Mouse (Mus musculus) layer of hippocampus, adult 2 months (tissue): Measurements from ENCODE around the gene Ctxn1. TPM values are rescaled to one million over a fixed set of nuclear protein-coding genes. Genes with fewer than 3 reads are reported as not detected.
A peak's percentile ranks its signal among the peaks of the same experiment; 100 is the strongest.

Experiments
- DNase-seq, 2 experiments: peaks; one replicate each; pipeline ENCODE4 v3.0.0; 2022; ENCODE audit warnings: low spot score in 2 of 2
- H3K27ac ChIP-seq: fragments of 200-600 bp; 2 replicates; pipeline ENCODE4 v1.8.1; 2022
- H3K4me3 ChIP-seq: fragments of 200-600 bp; 2 replicates; pipeline ENCODE4 v1.8.1; 2022; ENCODE audit warnings: mild to moderate bottlenecking
- CTCF ChIP-seq: fragments of 200-600 bp; conservative IDR thresholded peaks from 2 replicates; pipeline ENCODE4 v1.8.1; 2022; ENCODE audit warnings: antibody characterized with exemption, mild to moderate bottlenecking, moderate library complexity
- total RNA-seq, 2 experiments: library from RNA; stranded (reverse); gene quantifications; 2 replicates each; pipeline ENCODE4 v1.2.3; 2021

Gene Ctxn1
- total RNA-seq, 2 experiments from 2014 or later, result 515 to 555 TPM

DNA sequence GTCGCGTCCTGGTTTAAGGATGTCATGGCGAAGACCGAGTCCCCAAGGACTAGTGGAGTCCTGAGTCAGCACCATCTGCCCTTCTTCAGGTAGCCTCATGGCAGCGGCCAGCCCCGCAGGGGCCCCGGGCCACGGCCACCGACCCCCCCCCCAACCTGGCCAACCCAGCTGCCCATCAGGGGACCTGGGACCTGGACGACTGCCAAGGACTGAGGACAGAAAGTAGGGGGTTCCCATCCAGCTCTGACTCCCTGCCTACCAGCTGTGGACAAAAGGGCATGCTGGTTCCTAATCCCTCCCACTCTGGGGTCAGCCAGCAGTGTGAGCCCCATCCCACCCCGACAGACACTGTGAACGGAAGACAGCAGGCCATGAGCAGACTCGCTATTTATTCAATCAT is 13.3 kb downstream of the Ctxn1 start:
- Histone ChIP-seq H3K27ac (no peak overlapping the region), H3K4me3 (no peak overlapping the region)
- no peak for TF ChIP-seq CTCF
- no peak for DNase-seq

DNA sequence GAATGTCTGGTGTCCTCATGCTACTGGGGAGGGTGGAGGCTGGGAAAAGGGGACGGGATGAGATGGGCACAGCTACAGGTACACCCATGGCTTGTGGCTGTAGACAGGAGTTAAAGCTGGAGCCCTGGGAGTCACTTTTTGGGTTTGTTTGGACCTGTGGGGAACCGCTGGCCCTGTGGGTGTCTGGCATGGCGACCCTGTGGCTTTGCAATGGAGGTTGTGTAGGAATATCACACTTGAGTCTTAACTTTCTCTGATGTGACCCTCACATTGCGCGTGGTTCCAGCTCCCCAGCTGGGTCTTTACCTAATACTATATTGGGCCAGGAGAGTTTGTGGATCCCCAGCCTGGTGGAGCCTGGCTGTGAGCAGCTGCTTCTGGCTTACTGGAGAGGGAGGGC is 14.0 kb downstream of the Ctxn1 start:
- Histone ChIP-seq H3K4me3 (no peak overlapping the region), H3K27ac (no peak overlapping the region)
- TF ChIP-seq CTCF, result no peak
- DNase-seq, result no peak

DNA sequence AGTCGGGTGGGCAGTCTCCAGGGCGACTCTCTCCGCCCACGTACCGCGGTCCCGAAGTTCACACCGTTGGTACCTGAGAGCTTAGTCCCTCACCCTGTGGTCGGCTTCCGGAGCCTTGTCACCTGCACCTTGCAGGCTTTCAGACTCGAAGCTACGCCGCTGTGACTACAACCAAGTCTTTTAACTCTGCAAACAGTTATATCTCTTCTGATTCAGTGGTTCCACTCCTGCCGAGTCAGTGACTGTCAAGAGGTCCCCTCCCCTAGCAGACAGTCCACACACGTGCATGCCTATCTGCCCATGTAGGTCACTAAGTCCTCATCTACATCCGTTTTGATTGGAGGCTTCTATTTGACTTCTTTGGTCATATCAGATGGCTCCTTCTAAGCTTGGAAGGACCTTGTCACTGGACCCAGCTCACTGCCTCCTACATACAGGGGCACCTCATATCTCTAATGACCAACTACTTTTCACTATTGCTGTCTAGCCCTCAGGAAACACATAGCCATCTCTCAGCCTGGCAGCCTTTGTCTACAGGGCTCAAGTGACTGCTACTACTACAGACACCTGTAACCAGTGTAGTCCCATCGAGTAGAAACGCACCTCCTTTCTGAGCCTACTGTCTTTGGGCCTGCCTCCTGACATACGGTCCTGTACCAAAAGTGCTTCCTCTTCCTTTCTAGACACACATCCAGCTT is 19.7 kb downstream of the Ctxn1 start:
- no peak for TF ChIP-seq CTCF
- Histone ChIP-seq H3K4me3 (peak overlapping the region; percentile 92), H3K27ac (peak overlapping the region; percentile 94)
- no peak for DNase-seq

DNA sequence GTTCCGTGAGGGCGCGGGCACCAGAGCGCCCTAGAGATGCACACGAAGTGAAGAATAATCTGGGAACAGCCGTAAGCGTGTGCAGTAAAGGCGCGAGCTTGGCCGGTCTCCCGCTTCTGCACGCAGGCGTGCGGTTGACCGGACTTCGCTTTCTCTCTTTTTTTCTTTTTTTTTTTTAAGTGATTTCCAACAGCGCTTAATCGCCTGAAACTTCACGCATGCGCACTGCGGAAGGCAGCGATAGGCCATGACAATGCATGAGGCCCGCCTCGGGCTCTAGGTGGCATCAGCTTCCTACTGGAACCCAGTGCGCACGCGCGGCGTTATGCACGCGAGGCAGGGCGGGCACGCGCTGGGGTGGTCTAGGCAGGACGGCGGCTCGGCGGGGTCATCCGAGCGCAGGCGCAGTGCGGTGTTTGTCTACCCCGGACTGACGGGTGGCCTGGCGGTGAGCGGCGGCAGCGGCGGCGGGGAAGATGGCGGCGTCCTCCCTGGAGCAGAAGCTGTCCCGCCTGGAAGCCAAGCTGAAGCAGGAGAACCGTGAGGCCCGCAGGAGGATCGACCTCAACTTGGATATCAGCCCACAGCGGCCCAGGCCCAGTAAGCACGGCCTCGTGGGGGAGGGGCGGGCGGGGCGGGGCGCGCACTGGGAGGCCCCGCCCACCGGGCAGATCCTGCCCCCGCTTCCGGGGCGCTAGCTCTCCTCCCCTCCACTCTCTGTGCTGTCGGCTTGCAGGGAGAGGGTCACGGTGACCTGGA is 20.5 kb downstream of the Ctxn1 start, which contains the start of the genes Map2k7 and Gm49320:
TSS of gene Map2k7 (plus strand) at position 307 of the 759 bp plus-strand sequence.
TSS of gene Gm49320 (plus strand) at position 432 of the 759 bp plus-strand sequence.
- Histone ChIP-seq H3K4me3 (peak within 1 kb of the TSS; percentile 92), H3K27ac (peak within 1 kb of the TSS; percentile 94)
- peak; percentile 80 for TF ChIP-seq CTCF
- peak; percentile 100 for DNase-seq

DNA sequence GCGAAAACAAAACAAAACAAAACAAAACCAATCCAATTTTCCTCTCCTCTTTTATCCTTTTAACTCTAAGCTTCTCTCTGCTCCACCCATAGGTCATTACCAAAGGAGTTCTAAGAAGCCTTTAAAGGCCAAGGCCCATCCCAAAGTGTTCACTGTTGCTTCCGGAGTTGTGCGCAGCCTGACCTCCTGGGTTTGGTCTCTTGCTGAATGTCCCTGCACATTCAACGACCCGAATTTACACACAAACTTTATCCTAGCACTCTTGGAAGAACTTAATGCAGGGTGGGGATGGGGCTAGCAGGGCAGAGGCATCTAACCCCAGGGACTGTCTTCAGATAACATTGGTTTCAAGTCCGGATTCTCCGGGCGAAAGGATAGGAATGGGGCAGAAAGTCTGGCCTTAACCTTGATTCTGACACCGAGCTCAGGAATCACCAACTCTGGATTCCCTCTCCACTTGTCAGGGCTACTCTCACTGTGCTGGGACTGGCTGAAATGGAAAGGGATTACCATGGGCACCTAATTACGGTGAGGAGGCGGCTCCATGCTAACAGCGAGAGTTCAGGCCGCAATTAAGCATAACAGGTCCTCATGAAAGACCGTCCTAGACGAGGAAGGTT is 21.1 kb downstream of the Ctxn1 start:
- TF ChIP-seq CTCF, result no peak
- peak overlapping the region; percentile 94 for H3K27ac ChIP-seq
- DNase-seq, result no peak
- H3K4me3 ChIP-seq, result peak overlapping the region; percentile 92

DNA sequence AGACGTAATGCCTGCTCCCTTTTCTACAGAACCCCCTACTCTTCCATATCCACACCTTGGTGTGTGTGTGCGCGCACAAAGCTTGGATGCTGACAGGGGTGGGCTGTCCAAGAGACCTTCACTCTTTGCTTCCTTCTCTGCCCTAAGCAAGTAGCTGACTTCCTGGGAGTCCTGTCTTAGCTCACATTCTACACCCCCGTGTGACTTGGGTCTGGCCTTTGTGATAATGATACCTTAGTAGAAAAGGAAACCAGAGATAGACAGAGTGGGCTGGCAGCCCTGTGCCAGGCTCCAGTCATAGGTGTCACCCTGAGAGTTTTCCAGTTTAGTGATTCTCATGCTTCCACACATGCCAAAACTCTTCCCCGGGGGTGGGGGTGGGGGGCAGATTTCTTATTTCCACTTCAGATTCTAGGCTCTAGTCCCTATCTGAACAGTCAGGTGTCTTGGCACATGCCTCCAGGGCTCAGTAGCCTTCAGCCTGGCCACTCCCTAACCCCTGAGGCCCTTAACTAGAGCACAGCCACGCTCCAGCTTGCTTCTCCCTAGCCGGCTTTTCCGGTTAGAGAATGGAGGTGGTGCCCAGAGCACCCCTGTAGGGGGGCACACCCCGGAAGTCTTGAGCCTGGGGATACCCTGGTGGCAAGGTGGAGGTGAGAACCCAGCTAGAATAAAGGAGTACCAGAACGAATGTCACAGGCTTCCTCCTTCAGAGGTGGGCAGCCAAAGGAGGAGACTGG is 28.3 kb downstream of the Ctxn1 start:
- H3K4me3 ChIP-seq, result no peak overlapping the region
- no peak for DNase-seq
- TF ChIP-seq CTCF, result no peak
- no peak overlapping the region for H3K27ac ChIP-seq

DNA sequence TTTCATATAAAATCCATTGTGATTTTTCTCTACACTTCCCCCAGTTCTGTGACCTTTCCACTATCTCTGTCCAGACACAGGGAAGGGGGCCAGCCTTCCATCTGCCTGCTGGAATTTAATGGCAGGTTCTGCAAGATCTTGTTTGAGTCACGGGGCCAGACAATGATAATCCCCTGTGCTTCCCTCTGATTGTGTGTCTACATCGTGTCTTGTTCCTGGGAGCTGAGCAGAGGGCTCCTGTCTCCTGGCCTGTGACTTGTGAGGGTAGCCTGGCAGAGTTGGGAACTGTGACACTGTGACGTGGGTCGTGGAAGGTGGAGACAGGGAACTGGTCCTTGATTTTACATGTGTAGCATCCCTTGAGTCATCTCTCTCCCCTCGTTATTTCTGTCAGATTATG is 29.3 kb downstream of the Ctxn1 start:
- DNase-seq, result no peak
- TF ChIP-seq CTCF, result no peak

DNA sequence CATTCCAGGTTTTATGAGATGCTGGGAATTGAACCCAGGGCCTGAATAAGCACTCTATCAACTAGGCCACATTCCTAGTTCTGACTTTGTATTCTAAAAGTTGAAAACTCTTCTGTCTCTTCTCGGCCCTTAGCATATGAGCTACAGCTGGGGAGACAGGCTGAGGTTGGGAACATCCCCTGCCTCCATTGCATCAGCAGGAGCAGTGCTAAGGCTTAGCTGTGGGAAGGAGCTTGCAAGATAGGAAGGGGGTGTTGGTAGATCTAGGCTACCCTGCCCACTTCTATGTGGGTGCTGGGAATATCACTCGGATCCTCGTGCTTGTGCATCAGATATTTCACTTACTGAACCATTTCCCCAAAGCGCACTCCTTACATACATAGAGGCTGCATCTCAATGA is 31.2 kb downstream of the Ctxn1 start:
- no peak overlapping the region for H3K27ac ChIP-seq
- no peak overlapping the region for H3K4me3 ChIP-seq
- no peak for DNase-seq
- TF ChIP-seq CTCF, result no peak

More for the DNA sequence above, 29.3 kb downstream of the Ctxn1 start:
- Histone ChIP-seq H3K4me3 (no peak overlapping the region), H3K27ac (no peak overlapping the region)

DNA sequence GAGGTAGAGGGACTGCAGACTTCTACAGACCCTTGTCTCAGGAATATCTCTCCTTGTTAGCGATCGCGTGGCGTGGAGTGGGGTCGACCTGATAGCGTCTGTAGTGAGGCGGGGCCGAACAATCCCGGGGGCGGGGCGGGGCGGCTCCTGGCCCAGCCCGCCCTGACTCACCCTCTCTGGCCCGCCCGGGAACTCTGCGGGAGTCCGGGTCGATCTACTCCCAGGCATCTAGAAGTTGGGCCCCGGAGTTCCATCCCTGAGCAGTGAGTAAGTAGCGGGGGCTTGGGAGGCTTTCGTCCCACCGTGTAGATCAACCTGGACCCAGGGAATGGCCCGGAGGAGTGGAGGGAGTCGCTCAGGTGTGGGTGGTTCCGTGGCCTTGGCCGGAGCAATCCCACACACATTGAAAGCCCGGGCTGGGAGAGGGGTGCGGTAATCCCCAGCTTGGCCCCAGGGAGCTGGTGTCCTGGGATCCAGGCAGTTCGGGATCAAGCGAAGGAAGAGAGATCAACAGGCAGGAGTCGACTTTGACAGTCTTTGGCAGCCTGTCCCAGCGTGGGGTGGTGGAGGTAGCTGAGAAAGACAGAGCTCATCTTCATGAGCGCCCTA is 32.2 kb downstream of the Ctxn1 start, which contains the start of gene Lrrc8e:
TSS of gene Lrrc8e (plus strand) at position 89 of the 609 bp plus-strand sequence.
- DNase-seq, result no peak
- H3K27ac ChIP-seq, result no peak within 1 kb of the TSS
- TF ChIP-seq CTCF, result no peak
- no peak within 1 kb of the TSS for H3K4me3 ChIP-seq

DNA sequence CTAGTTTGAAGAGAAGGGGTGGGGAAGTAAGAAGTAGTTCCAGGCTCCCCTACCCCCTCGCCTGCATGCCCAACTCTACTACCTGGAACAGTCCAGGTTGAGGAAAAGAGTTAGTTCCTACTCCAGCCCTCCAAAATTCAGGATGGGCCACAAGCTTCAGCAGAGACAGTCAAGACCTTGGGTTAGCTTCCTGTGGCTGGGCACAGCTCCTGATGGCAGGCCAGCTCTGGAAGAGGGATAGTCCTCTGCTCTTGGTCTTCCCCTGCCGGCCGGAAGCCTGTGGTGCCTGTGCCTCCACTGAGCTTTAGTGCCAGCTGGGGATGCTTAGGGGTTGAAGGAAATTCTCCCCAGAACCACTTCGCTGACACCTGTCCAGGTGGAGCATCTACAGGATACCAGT is 32.8 kb downstream of the Ctxn1 start:
- H3K27ac ChIP-seq, result no peak overlapping the region
- no peak for TF ChIP-seq CTCF

DNA sequence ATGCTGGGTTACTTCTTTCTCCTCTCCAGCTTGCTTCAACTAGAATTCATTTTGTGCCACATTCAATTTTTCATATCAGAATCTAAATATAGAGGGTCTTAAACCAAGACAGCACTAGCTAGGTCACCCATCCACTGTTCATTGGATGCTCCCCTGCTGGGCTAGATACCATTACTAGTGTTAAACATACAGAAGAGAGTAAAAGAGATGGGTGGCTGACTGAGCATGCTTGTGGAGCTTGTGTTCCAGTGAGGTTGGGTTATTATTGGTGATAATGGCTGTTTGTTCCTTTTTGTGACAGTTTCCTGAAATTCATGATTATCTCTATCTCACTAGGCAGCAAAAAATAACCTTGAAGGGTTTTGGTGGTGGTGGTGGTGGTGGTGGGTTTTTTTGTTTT is 37.0 kb downstream of the Ctxn1 start:
- DNase-seq, result no peak
- no peak for TF ChIP-seq CTCF

More for the DNA sequence above, 32.8 kb downstream of the Ctxn1 start:
- no peak for DNase-seq
- H3K4me3 ChIP-seq, result no peak overlapping the region

DNA sequence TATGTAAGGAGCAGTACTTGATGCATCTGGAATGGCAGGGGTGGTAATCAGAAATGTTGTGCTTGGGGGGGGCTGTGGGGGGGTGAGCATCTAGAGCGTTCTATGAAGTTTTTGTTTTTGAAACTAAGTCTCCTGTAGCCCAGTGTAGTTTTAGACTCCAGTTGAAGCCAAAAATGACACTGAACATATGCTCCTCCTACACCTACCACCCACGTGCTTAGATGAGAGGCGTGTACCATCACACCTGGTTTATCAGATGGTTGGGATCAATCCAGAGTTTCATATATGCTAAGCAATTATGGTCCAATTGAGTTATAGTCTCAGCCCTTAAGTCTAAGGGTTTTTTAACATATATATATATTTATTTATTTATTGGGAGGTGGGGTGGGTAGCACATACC is 39.5 kb downstream of the Ctxn1 start:
- DNase-seq, result no peak
- H3K27ac ChIP-seq, result no peak overlapping the region
- H3K4me3 ChIP-seq, result no peak overlapping the region
- TF ChIP-seq CTCF, result no peak

More for the DNA sequence above, 37.0 kb downstream of the Ctxn1 start:
- H3K27ac ChIP-seq, result no peak overlapping the region
- no peak overlapping the region for H3K4me3 ChIP-seq
